8 mouse cellular contexts compared by ENCODE assay signal in genomic region chr8:109565498-109566333, GRCm38 (mm10). TPM values are rescaled to one million over a fixed set of nuclear protein-coding genes. Genes with fewer than 3 reads are reported as not detected.
DNase-seq lines count a peak whose midpoint lies in the region; ATAC-seq lines count a peak whose summit lies in the region.

Dhx38 (minus strand) TSS chr8:109565861.
Txnl4b (plus strand) TSS chr8:109565892.

- peak within 1 kb of the TSS; percentile 92 for H3K27ac ChIP-seq in forebrain, embryonic 14.5 days (ENCODE audit: low read depth, low read length)
- peak within 1 kb of the TSS; percentile 87 for H3K27ac ChIP-seq in neural tube, embryonic 15.5 days (replicated peaks)

- no peaks in the 10 kb centered on the region for H3K27me3 ChIP-seq in forebrain, embryonic 14.5 days (replicated peaks; ENCODE audit: control insufficient read depth, insufficient read depth, low read length)
- no peaks in the 10 kb centered on the region for H3K27me3 ChIP-seq in neural tube, embryonic 15.5 days (replicated peaks)

- no peaks in the 10 kb centered on the region for H3K9me3 ChIP-seq in forebrain, embryonic 14.5 days (replicated peaks; ENCODE audit: control insufficient read depth, low read length)
- no peaks in the 10 kb centered on the region for H3K9me3 ChIP-seq in neural tube, embryonic 15.5 days (replicated peaks)

- H3K4me3 ChIP-seq in forebrain, embryonic 14.5 days (ENCODE audit: low read depth, low read length): peak within 1 kb of the TSS; percentile 93
- H3K4me3 ChIP-seq in neural tube, embryonic 15.5 days (replicated peaks): peak within 1 kb of the TSS; percentile 65

- peak; percentile 100 for ATAC-seq in forebrain, embryonic 14.5 days
- peak; percentile 99 for ATAC-seq in neural tube, embryonic 15.5 days (ENCODE audit: low FRiP score)

- peak; percentile 100 for DNase-seq in ES-CJ7 (ENCODE audit: low read depth, low spot score)
- DNase-seq in cerebellum, adult 11 months: peak; percentile 99
- peak; percentile 100 for DNase-seq in forebrain, embryonic 14.5 days (ENCODE audit: low spot score)
- DNase-seq in heart, postnatal 14 days: peak; percentile 96 to 99
- peak; percentile 99 for DNase-seq in layer of hippocampus, adult 11-12 months (ENCODE audit: low spot score)
- peak; percentile 99 for DNase-seq in lung, adult 18-20 months
- peak; percentile 97 for DNase-seq in testis, postnatal 14 days (ENCODE audit: low spot score)

- H3K9ac ChIP-seq in forebrain, embryonic 14.5 days (ENCODE audit: low read length): peak within 1 kb of the TSS; percentile 94
- peak within 1 kb of the TSS; percentile 79 for H3K9ac ChIP-seq in neural tube, embryonic 15.5 days (replicated peaks)

- intact Hi-C loops in heart, postnatal 14 days (cut with DNase I): loop anchor here (2.0 kb wide), 1 partner anchor 41 kb away; no protein-coding TSS in a partner anchor

- H3K4me1 ChIP-seq in forebrain, embryonic 14.5 days (ENCODE audit: control insufficient read depth, insufficient read depth, low read length): peaks cover 11% of the 10 kb centered on the region
- peaks cover 21% of the 10 kb centered on the region for H3K4me1 ChIP-seq in neural tube, embryonic 15.5 days

- WGBS in forebrain, embryonic 14.5 days: under 1% methylated on average over 52 of the region's 52 CpGs
- WGBS in neural tube, embryonic 15.5 days: under 1% methylated on average over 52 of the region's 52 CpGs

- H3K36me3 ChIP-seq in forebrain, embryonic 14.5 days (ENCODE audit: control insufficient read depth, insufficient read depth, low read length): peaks cover 31% of the 10 kb centered on the region
- H3K36me3 ChIP-seq in neural tube, embryonic 15.5 days: peaks cover 32% of the 10 kb centered on the region

- peak within 1 kb of the TSS; percentile 93 for H3K4me2 ChIP-seq in forebrain, embryonic 14.5 days (ENCODE audit: low read length)
- peak within 1 kb of the TSS; percentile 81 for H3K4me2 ChIP-seq in neural tube, embryonic 15.5 days

RNA-seq across cellular contexts. Expression of gene Dhx38, which starts in this region (rescaled TPM):
- 14.6 and 17.9 TPM in 2 replicates for polyA plus RNA-seq in forebrain, embryonic 14.5 days (2014; fragmentation: Nextera tagmentation; extraction: Ambion mirVana)
- 10 to 100 TPM; 14.0 to 14.6 TPM for total RNA-seq in heart, postnatal 14 days (2021)
- 13.8 and 17.2 TPM in 2 replicates for polyA plus RNA-seq in neural tube, embryonic 15.5 days (2015; fragmentation: Nextera tagmentation; extraction: Ambion mirVana)

RNA-seq across cellular contexts. Expression of gene Txnl4b, which starts in this region (rescaled TPM):
- polyA plus RNA-seq in forebrain, embryonic 14.5 days (2014; fragmentation: Nextera tagmentation; extraction: Ambion mirVana): 33.4 and 34.1 TPM in 2 replicates
- total RNA-seq in heart, postnatal 14 days (2021): 1 to 10 TPM; 4.4 to 5.0 TPM
- polyA plus RNA-seq in neural tube, embryonic 15.5 days (2015; fragmentation: Nextera tagmentation; extraction: Ambion mirVana): 28.7 and 29.6 TPM in 2 replicates

Comparison
In these comparisons a context has a peak if more than half of its experiments do, and no peak if none do; other contexts are left out.
1. Peak in every context shown above with its lines: DNase-seq, ATAC-seq, H3K4me3 ChIP-seq and H3K27ac ChIP-seq.